Mouse (Mus musculus) kidney, postnatal 10 days (tissue): ENCODE data around the gene Fibcd1.

Experiments
- DNase-seq: peaks from one replicate; pipeline ENCODE4 v3.0.0; 2021; ENCODE audit warnings: mixed read lengths

The Fibcd1 gene

GRCm38 (mm10) chr2:31767104-31767503 lies 78.7 kb downstream of the Fibcd1 start:
- DNase-seq = no peak
